Mouse (Mus musculus) megakaryocyte, adult 5-6 weeks (primary cell): ENCODE data around the gene Slain2. TPM values are rescaled to one million over a fixed set of nuclear protein-coding genes. Genes with fewer than 3 reads are reported as not detected.
"Not testable (repeated sequence)": the region's sequence is repeated elsewhere in the genome, so short reads cannot be mapped to it uniquely, and the experiment has no call there.

Experiments used
- ATAC-seq: 2 replicates; pipeline ENCODE4 v1.8.0; 2016; ENCODE audit warnings: mild to moderate bottlenecking, inconsistent platforms; ENCODE audit not compliant: poor library complexity, severe bottlenecking
- total RNA-seq, 2 experiments: library from RNA; stranded (forward) in 1 of 2; stranded (reverse) in 1 of 2; fragments of 153-499, 151-499 nt in 1 of 2; fragments of 221-1000, 200-1000 nt in 1 of 2; gene quantifications; 2 replicates each; pipeline versions ENCODE4 v1.2.3 to v1.2.4; 2015 to 2017

The Slain2 gene
- total RNA-seq, 2 experiments from 2014 or later: 61.0 to 70.6 TPM

DNA sequence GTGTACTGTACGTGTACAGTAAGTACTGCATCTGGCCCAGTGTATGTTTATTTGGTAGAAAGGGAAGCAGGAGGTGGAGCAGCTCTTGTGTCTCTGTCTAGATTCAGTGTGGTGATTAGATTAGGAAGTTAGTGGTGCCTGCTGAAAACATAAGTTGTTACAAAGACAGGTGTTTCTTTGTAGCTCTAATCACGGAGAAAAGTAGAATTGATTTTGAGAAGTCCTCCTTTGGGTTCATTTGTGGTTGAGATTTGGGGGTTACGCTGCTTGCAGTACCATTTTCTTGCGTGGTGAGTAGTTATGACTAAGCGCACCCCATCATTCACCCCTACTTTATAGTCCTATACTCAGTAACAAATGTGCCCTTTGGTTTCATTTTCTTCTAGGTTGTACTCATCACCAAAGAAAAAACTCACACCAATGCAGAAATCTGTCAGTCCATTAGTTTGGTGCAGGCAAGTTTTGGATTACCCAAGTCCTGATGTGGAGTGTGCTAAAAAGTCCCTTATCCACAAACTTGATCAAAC is 26.9 kb downstream of the Slain2 start:
- no peak for ATAC-seq

GRCm38 (mm10) chr5:72948136-72948535 is 34.0 kb downstream of the Slain2 start:
- no peak for ATAC-seq

- ATAC-seq: 0 out of 2 replicates have a peak, but pooled peaks have one; percentile 24
These were observed 36.1 kb downstream of the Slain2 start for GRCm38 (mm10) chr5:72950252-72950651.

- ATAC-seq: no peak
These were observed 40.0 kb downstream of the Slain2 start for GRCm38 (mm10) chr5:72953996-72954604.

DNA sequence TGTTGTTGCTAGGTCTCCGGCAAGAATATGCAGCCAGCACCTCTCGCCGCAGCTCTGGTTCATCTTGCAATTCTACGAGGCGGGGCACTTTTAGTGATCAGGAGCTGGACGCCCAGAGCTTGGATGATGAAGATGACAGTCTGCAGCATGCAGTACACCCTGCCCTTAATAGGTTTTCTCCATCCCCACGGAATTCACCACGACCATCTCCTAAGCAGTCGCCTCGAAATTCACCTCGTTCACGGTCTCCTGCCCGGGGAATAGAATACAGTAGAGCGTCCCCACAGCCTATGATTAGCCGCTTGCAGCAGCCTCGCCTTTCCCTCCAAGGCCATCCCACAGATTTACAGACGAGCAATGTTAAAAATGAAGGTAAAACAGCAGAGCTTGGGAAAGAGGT is 43.2 kb downstream of the Slain2 start:
- no peak for ATAC-seq

DNA sequence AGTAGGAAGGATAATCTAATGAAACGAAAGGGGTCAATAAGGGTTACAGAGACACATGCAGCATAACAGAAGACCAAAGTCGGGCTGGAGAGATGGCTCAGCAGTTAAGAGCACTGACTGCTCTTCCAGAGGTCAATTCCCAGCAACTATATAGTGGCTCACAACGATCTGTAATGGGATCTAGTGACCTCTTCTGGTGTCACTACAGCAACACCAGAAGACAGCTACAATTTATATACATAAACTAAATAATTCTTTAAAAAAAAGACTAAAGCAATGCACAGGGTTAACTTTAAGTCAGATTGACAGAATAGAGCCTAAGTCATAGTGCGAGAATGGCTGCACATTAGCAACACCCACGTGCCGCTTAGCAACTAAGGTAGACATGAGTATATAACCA is 46.0 kb downstream of the Slain2 start:
- ATAC-seq: no peak

DNA sequence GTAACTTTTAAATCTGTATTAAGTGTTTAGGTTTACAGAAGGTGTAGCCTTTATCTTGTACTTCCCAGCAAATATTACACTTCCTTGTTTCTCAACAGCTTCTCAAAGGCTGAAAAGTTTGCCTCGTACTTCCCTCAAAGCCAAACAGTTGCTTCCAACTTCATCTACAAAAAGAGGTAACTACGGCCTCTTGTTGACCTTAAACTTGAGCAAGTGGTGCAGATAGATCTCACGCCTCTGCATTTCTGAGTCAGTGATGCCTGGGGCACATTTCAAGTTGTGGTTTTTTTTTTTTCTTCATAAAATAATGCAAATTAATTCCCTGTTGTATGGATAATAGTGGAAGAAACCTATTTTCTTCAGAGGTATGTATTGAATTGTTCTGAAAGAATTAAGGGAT is 51.6 kb downstream of the Slain2 start:
- no peak for ATAC-seq

- ATAC-seq: no peak
These were observed 58.3 kb downstream of the Slain2 start for GRCm38 (mm10) chr5:72972435-72972834.

DNA sequence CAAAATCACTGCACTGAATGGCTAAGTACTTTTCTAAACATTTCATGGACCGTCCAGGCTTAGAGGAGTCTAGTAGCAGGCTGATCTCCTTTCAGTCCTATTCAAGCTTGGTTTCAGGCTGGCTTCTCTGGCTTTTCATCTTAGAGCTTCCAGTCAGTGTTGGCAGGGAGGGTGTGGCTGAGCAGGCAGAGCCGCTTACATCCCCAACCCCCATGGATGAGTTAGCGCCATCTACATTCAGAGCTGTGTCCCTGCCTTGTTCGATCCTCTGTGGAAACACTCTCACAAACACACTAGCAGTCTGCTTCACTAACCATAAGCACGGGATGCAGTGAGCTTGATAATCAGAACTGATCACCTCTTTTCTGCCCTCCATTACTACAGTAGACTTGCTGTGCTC is 58.8 kb downstream of the Slain2 start:
- ATAC-seq: no peak

- no peak for ATAC-seq
These were observed 60.5 kb downstream of the Slain2 start, which contains the start of gene Gm10135 for GRCm38 (mm10) chr5:72974602-72975001. TSS of gene Gm10135 (minus strand) at chr5:72974702.

- ATAC-seq: no peak
These were observed 61.9 kb downstream of the Slain2 start for GRCm38 (mm10) chr5:72975996-72976395.

GRCm38 (mm10) chr5:72976539-72976938 is 62.4 kb downstream of the Slain2 start:
- no peak for ATAC-seq

DNA sequence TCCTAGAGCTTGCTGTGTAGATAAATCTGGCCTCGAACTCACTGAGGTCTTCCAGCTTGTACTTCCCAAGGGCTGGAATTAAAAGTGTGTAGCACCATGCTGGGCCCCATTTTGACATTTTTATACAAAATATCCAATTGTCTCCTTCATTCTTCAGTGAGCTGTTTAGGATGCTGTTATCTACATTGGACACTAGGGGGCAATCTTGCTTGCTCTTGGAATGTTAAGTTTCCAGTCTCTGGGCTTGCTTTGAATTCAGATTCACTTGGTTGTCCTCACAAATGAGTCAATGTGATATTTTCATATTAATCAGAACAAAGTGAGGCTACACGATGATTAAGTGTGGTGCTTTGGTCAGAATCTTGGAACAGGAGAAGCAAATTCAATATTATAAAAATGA is 70.0 kb downstream of the Slain2 start:
- peak; percentile 69 for ATAC-seq

DNA sequence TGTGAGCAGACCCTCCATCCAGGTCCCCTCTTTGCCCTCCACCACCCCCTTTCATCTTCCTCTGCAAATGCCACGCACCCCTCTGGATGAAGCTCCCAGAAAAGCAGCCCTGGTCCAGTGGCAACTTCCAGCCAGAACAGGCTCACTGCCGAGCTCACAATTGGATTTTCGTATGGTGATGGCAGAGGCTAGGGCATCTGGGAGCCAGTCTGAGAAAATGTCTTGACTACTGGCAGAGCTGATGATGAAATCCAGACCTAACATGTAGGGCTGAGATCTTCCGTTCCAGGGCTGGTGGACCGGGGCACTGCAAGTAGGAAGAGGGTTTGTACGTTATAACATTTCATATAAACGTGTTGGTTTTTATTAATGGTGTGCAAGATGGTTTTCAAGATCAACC is 73.7 kb downstream of the Slain2 start:
- no peak for ATAC-seq

- no peak for ATAC-seq
These were observed 75.7 kb downstream of the Slain2 start for GRCm38 (mm10) chr5:72989756-72990155.

- ATAC-seq: no peak
These were observed 78.4 kb downstream of the Slain2 start for GRCm38 (mm10) chr5:72992474-72992873.

DNA sequence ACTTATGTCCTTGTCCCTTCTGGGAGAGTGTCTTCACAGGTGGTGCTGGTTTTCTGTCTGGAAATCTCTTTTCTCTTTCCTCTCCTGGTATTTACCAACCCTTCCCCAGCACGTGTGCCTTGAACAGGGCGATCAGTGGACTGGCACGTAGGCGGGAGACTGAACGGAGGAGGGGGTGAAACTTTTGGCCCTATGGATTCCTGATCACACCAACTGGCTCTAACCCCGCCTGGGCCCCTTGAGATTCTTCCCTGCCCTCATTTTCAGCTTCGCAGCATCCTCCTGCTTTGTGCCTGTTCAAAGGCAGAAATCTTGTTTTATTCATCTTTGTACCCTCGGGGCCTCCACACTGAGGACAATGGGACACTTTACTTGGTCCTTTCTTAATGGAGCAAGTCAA is 80.3 kb downstream of the Slain2 start:
- no peak for ATAC-seq

GRCm38 (mm10) chr5:72994928-72995327 is 80.8 kb downstream of the Slain2 start:
- no peak for ATAC-seq

GRCm38 (mm10) chr5:72995379-72995778 is 81.3 kb downstream of the Slain2 start:
- ATAC-seq: no peak

GRCm38 (mm10) chr5:72998546-72998945 is 84.4 kb downstream of the Slain2 start:
- ATAC-seq: not testable (repeated sequence)

GRCm38 (mm10) chr5:73004046-73004445 is 89.9 kb downstream of the Slain2 start:
- ATAC-seq: no peak

GRCm38 (mm10) chr5:73006784-73007581 is 92.9 kb downstream of the Slain2 start, which contains the start of gene Slc10a4:
TSS of gene Slc10a4 (plus strand) at chr5:73006883.
- peak; percentile 22; the same call in 1 of the 2 replicates for ATAC-seq
